Mouse (Mus musculus) layer of hippocampus, postnatal 25 days (tissue): ENCODE results near the gene Gm28035. TPM values are rescaled to one million over a fixed set of nuclear protein-coding genes. Genes with fewer than 3 reads are reported as not detected.

Source experiments
- DNase-seq, 2 experiments: peaks; one replicate each; pipeline ENCODE4 v3.0.0; 2022; ENCODE audit warnings: mixed read lengths in 2 of 2, low spot score in 1 of 2; ENCODE audit errors: extremely low spot score in 1 of 2
- total RNA-seq, 2 experiments: library from RNA; stranded (reverse); gene quantifications; 2 replicates each; pipeline ENCODE4 v1.2.3; 2021

Gm28035 gene
- 1 to 10 TPM; 6.1 to 7.4 TPM for total RNA-seq

DNA sequence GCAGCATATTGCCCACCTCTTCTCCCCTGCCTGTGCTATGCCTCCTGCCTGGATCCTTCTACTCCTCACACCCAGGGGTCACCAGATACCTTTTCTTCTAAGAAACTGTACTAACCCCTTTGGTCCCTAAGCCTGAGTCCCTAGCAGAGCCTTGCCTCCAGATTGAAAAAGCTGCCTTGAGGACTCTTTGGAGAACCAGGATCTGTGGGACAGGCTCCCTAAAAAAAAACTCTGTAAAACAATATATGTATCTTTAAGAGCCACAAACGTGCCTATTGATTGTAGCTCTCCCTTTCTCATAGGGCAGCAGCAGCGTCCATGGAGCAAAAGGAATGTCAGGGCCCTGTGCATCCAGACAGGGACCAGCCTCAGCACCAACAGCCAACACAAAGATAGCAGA is at the start of gene Gm28035:
Gm28035 (plus strand) TSS at position 301 of the 400 bp plus-strand sequence.
- no peak for DNase-seq

DNA sequence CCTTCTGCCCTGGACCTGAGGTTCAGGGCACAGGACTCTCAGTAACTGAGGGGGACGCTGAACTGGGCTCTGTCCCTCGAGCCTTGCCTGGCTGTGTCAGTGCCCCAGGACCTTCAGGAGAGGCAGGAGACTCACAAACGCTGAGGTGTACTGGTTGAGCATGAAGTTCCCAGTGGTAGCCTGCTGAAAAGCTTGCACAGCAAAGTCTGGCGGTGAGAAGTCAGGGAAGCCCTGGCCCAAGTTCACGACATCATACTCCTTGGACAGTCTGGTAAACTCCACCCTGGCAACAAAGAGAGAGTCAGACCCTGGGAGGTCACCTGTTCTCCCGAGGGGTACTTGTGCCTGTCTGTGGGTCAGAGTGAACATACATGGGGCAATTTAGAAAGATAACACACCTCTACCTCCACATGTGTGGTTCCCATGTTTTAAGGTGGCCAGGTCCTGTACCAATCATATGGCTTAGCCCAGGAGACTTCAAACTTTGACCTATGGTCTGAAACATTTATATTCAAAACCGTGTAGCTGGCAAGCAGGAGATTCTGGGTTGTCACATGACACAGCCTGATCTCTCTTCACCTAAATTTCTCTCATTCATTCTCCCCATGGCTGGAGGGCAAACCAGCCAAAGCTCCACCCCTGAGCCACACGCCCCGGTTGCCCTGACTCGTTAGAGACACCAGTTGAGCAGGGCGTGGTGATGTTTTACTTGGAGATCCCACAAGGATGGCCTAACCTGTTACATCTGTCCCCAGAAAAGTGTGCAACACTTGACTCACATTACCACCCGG is 48.4 kb upstream of the Gm28035 start:
- no peak for DNase-seq

DNA sequence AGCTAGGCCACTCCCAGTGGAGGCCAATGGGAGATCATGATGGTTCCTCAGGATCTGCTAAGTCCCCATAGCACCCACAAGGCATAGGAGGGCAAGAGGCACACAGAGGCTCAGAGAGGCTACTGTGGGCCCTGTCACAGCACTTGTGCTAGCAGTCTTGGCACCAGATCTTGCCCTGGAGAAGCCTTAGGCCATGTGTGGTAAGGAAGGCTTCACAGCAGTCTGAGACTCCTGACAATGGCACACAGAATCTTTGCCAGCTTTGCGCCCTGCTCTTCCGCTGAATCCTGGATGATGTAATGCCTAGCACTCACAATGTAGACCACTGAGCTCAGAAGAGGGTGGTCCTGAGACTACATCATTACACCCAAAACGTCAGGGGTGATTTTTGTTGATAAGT is 45.7 kb upstream of the Gm28035 start:
- DNase-seq: no peak

DNA sequence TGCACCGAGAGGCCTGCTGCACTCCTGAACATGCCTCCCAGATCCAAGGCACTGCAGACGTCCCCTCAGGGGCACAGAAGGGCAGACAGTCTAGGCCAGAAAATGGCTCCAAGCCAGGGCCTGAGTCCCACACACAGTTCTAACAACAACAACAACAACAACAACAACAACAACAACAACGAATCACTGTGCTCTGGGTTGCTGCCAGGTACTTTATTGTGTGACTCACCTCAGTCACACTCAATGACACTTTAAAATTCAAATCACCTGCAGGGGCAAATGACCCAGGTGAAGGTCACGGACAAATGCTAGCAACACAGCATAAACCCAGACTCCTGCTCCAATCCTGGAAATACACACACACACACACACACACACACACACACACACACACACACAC is 42.3 kb upstream of the Gm28035 start:
- DNase-seq: no peak

DNA sequence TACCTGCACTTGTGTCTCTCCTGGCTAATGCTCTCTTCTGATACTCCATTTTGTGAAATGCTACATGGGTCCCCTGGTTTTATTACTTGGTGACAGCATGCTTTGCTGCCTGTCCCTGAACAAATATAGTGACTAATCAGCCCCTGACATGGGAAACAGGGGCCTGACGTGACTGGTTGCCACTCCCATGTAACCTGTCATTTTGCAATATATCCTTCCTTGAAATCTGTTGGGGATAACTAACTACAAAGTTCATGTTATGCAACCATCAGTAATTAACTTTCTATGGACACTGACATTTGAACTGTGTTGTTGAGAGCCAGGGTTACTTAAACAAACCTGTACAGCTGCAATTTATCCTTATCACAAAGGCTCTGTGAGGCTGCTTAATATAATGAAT is 40.4 kb upstream of the Gm28035 start:
- no peak for DNase-seq

DNA sequence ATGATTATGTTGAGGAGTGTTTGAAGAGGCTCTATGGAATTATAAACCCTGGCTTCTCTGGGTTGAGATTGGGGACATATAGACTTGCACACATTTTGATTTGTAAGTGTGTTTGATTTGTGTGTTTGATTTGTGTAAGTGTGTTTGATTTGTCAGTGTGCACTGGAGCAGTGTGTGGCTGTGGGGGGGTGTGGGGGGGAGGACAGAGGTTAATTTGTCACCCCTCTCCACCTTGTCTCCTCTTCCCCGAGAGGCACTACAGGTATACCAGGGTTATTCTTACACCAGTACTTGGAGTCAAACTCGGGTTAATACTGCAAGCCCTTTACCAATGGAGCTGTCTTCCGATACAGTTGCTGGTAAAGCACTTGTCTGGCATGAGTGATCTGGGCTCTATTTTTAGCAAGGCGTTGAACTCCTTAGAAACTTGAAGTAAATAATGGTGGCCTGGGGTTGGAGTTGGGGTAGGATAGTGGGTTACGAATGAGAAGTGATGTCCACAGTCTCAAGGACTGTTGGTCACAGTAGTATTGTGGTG is 39.9 kb upstream of the Gm28035 start:
- DNase-seq: no peak

DNA sequence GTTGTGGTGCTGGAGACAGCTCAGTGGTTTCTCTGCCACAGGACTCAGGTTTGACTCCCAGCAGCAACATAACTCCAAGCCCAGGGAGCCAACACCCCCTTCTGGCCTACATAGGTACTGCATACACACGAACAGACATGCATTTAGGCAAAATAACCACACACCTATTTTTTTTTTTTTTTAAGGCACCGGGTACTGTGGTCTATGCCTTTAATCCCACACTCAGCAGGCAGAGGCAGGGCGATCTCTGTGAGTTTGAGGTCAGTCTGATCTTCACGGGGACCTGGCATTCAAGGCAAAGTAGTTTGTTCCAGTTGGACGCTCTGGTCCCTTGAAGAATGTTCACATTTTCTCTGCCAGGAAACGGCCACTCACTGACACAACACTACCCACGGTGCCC is 36.9 kb upstream of the Gm28035 start:
- DNase-seq: peak in 1 of 2 experiments; percentile 6

DNA sequence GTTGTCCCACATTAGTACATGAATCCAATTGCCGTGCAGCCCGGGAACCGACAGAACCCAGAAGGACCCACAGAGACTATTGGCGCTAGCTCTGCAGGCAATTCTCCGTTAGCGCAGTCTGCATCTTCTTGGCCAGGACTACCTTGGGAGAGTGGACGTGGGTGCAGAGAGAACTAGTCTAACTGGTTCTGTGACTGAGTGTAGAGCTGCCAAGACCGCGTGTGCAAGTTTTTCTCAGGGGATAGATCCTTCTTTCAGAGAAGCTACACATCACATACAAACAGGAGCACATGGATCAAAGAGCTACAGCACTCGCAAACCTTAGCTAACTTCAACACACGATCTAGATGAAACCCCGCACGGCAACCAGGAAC is 35.1 kb upstream of the Gm28035 start:
- peak in 1 of 2 experiments; percentile 20 for DNase-seq

DNA sequence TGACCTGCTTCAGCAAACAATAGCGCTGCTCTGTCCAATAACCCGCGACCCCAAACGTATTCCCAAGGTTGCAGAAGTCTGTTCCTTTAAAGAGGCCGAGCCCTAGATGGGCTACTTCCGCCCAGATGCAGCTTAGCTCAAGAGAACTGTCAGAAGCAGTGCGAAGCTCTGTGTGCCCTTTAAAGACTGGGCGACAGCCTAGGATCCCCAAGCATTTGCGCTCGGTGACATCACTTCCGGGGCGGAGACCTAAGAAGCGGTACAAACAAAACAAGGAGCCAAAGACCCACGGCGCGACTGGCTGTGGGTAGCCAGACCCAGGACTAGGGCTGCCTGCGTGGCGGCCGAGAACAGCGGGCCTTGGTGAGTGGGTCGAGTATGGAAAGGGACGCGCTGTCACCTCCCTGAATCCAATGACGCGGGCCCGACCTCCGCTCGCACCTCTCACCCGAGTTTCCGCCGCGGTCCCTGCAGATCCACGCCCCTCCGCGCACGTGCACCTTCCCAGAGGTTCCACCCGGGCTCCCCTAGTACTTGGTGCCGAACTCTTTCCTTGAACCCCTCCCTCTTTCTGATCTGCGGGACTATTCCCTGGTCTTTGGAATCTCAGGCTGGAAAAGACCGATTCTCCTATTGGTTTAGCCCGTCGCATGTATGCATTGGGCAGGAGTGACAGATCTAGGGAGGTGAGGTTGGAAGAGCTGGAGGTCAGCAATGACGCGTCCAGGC is 34.6 kb upstream of the Gm28035 start, which contains the start of gene Kyat1:
Kyat1 (minus strand) TSS at position 219 of the 729 bp plus-strand sequence.
- DNase-seq: peak; percentile 79 to 85

DNA sequence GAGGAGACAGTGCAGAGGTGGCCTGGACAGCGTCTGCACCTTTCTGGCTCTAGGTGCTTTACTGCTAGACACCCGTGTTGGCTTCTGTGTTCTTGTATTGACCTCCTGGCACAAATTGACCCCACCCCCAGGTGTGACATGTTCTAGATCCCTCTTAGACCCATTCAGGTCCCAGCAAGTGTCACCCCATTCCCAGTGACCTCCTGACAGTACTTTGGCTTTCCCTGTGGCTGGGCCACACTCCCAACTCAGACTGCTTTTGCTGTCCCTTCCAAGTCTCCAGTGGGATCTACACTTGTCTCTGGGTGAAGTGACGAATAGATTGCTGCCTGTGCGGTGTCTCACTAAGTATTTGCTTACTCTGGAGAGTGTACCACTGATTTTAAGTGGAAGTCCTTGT is 33.0 kb upstream of the Gm28035 start:
- no peak for DNase-seq

DNA sequence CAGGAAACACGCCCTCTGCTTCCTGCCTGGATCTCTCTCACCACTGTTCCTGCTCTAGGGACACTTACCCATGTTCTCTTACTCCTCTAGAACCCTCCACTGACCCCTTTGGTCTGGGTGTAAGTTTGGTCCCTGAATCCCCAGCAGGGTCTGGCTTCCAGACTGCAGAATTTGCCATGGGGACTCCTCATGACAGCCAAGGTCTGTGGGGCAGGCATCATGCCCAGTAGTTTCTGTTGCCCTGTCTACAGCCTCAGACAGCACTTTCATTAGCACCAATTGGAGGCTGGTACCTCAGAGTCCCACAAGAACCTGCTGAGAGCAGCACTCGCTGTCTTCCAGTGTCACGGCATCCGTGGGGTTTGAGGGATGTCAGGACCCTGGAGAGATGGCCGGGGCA is 32.5 kb upstream of the Gm28035 start:
- no peak for DNase-seq

DNA sequence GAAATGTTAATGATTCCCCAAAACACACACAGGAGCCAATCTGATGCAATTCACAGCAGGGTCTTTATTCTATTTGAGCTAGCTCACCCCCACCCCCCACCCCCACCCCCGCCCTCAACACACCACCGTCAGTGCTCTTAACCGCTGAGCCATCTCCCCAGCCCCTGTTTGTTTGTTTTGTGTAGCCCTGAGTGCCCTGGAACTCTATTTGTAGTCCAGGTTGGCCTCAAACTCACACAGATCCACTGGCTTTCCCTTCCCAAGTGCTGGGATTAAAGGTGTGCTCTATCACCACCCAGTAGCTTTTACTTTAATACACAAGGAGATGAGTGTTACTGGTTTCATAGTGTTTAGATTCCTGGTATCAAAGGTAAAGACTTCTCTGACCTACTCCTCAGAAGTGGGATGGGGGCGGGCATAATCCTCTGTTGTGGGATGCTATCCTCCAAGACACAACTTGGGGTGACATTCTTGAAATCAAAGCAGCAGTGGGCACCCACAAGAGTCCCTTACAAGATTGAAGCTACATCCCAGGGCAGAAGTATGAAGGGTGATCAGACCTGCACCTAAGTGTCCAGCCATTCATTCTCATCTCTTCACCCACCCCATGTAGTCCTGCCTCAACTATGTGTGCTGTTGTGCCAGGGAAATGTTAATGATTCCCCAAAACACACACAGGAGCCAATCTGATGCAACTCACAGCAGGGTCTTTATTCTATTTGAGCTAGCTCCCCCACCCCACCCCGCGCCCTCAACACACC is 28.8 kb upstream of the Gm28035 start:
- no peak for DNase-seq

DNA sequence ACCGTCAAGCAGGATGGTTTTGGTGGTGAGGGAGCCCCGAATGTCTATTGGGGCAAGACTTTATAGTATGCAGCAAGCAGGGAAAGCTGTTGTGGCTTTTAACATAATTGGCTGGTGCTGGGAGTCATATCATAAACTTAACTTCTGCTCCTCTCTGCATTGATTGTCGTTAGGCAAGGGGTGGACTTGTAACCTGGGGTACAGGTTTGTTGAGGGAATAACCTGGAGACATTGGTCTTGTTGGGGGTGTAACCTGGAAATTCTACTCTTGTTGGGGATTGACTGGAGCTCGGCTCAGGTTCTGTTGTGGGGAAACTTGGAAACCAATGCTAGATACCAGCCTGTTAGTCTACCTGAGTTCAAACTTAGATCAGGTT is 28.2 kb upstream of the Gm28035 start:
- DNase-seq: no peak

DNA sequence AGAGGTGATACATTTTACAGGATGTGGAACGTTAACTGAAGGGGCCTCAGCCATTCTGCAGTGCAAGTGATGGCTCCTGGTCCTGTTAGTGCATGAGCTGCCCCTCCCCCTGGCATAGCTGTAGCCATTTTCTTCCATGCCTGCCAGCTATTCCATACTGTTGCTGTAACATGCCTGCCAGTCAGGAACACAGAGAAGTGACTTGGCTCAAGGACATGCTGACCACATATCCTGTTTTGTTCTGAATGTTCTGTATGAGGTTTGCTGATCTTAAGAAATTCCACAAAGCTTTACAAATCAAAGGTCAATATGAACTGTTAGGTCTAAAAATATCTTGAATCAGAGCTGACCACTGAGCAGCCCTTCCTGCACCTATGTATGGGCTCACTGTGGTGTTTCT is 27.4 kb upstream of the Gm28035 start:
- DNase-seq: no peak

DNA sequence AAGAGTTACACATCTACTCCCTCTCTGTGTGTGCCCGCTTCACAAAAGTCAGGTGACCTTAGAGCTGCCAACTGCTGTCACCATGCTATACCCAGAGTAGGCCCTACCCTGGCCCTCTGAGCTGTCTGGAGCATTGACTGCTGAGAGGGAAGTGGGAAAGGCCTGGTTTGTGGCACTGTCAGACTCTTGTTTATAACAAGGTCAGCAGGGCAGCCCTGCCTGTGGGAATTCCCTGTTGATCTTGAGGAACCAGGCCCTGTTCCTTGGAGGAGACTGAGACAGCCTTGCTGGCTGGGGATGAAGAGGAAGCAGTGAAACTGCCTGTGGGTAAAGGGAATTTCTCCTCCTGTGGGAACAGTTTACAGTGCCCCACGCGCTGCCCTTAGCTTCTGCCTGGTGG is 25.6 kb upstream of the Gm28035 start:
- no peak for DNase-seq

DNA sequence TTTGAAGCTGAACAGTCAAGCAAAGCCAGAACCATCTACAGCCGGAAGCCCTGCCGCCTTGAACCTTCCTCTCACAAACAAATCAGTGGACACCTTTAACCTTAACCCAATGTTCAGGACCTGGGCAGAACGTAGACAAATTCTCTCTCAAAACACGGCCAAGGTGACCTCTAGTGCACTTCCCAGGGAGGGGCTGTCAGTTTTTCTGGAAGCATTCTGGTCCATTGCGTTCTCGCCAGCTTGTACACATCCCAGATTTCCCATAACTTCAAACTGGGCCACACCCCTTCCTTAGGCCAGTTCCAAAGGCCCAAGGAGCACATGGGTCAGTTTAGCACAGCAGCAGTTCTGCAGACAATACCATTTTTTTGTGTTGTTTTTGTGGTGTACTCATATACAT is 24.9 kb upstream of the Gm28035 start:
- no peak for DNase-seq

DNA sequence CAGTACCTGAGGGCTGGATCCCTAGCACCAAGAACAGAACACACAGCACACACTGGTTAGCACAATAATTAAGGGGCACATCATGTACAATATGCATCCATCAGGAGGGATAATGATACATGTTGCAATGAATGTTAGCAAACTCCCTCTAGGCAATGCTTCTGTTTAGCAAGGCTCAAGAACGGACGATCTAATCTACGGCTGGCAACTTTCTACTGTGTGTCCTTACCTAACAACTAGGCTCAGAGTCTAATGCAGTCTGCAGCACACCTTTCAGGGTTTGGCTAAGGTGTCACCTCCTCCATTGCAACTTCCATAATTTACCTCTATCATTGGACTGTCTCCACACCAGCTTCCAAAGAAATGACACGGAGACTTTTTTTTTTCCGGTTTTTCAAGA is 24.1 kb upstream of the Gm28035 start:
- DNase-seq: no peak

DNA sequence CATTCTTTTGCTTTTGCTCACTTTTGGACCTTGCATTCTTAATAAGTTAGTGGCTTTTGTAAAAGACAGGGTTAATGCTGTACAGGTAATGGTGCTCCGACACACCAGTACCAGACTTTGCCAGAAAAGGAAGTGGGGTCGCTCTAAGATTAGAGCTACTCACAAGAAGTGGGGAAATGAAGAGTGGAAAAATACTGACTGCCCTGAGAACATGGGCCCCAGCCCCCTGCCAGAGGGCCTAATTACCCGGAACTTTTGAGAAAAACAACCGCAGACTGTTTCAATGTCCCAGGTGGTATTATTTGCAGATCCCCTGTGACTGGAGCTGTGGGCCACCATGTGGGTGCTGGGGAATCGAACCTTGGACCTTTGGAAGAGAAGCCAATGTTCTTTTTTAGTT is 4.8 kb upstream of the Gm28035 start:
- no peak for DNase-seq

DNA sequence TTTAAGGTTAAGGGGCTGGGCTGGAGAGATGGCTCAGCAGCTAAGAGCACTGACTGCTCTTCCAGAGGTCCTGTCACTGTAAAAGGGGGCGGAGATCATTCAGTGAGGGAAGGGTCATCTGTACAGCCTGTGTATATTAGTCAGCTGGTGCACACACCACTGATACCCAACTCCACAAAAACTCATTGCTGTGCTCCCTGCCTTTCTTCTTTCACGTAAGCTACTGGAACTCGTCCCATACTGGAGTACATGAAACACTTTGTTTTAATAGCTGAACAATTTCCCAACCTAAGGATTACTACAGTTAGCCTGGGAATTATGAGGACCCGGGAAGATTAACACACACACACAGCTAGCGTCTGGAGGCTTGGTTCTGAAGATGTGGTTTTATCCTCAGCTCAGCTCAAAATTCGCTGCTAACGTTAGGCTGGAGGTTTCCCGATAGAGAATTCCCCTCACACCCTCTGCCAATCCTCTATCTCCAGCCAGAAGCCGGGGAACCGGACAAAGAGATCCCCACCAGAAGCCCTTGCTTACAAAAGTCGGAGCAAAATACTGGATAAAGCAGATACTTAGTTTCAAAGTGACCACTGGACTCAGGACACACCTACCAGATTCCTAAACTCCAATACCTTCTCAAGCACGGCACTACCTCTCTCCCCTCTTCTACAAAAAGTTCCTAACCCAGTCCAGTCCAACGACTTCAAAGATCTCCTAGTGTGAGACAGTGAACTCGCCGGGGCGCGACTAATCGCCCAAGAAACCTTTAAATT is 3.8 kb upstream of the Gm28035 start:
- DNase-seq: no peak

DNA sequence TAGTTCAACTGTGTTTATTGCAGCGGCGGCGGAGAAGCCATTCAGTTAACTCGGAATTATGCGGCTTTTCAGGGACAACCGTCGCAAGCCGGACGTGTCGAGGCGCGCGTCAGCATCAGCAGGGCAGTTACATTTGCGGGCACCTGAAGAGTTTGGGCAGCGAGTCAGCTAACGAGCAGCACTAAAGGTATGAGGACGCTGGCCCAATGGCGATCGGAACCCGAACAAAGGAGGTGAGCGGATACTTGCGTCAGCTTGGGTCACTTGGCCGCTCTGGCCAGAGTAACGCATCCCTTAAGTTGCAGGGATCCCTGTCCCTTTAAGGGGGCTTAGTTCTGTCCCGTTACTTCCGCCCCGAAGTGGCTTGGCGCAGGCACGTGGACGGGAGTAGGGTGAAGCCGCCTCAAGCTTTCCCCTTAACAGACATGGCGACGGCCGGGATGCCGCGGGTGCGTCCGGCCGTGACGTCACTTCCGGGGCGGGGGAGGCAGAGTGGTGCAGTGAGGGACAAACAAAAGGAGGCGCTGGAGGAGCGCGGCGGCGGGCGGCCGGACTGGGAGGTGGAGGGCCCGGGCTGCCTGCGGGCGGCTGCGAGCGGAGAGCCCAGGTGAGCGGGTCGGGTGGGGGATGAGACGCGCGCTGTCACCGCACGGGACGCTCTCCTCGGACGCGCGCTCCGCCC is 3.0 kb upstream of the Gm28035 start, which contains the start of gene Lrrc8a:
Lrrc8a (plus strand) TSS at position 517 of the 682 bp plus-strand sequence.
- DNase-seq: peak; percentile 99
